Mouse (Mus musculus) 416B (cell line): Measurements from ENCODE around the gene Hoxd8.

Experiments used
- DNase-seq: peaks from one replicate; pipeline ENCODE4 v3.0.0; 2011; ENCODE audit warnings: low read depth

Hoxd8 gene

DNA sequence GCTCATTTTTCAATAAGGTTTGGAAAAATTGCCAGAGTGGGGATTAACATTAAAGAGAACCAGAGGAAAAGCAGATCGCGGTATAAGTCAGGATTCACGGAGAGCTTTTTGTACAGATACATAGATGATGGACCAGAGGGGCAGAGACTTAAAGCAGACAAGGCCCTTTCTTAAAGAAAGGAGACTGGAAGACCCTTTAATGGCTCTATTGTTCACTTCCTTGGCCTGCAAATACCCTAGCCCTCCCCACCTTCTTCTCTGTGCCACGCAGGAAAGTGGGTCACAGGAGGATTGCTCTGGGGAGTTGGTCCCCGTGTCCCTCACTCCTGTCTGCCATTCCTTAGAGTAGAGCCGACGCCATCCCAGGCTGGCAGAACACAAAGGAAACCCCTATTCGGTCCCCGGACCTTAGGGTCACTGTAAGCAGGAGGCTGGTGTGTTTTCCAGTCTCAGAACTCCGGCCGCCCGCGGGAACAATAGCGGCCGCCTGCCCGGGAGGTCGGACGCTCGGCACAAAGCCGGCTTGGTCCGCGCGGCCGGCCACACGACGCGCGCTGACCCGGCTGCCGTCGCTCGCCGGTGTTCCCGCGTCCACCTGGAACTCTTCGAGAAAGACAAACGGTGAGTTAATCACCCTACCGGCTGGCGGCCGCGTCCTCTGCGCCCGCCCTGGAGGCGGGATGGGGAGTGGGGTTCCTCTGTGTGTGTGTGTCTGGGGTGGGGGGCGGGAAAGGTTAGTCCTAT is 48.2 kb downstream of the Hoxd8 start:
- DNase-seq, result no peak

GRCm38 (mm10) chr2:74753175-74753523 is 48.7 kb downstream of the Hoxd8 start:
- DNase-seq, result no peak

DNA sequence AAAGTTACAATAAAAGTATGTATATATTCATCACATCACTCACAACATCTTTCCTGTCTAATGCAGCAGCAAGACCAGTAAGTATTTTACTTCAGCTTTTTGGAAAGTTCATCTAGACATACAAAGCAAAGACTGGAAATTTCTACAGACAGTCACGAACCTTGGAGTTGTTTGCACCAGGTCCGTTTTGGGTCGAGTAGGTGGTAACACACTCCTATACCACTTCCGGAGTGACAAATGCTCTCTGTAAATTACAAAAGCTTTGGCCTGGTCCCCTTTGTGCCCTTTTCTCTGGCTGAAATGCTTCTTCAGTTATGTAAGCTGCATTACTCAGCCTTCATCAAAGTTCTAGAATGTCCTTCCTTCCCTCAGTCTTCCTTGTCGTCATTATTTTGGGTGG is 49.3 kb downstream of the Hoxd8 start:
- DNase-seq, result no peak
